Comparison of ENCODE assay signal across 7 mouse cellular contexts in the genomic region with DNA sequence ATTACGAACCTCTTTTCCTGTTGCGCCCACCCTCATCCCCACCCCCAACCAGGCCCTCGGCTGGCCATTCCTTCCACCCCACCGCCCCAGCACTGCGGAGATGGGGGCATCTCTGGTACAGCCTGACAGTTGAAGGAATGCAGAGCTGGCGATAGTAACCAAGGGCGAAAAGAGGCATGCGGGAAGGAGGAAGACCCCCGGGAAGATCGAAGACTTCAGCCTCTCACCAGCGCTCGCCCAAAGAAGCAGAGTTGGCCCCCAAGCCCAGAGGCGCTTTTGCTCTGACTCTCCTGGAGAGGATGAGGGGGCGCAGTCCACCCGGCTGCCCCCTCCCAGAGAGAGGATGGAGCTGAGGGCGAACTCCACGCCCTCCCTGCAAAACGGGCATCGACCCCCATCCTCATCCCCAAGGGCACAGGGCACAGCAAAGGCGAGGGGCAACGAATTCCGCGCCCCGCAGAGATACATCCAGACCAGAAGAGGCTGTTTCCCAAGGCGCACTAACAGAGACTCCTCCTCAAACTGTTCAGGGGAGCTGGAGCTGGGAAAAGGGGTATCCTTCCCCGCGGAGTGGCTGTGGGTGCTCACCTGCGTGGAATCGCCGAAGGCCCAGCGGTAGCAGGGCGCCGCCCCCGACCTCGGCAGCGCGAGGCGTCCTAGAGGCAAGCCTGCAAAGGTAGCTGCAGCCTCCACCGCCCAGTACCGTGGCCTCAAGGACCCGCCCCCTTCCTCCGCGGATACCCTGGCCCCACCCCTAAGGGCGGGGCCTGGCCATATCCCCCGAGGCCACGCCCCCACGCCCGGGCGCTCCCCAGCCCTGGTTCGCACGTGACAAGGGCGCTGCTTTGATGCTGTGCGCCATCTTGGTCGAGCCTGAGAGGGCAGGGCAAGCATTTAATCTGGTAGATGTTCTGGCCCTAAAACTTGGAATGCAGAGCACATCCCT. TPM values are rescaled to one million over a fixed set of nuclear protein-coding genes. Genes with fewer than 3 reads are reported as not detected.
A peak's percentile ranks its signal among the peaks of the same experiment; 100 is the strongest.
DNase-seq lines count a peak whose midpoint lies in the region; ATAC-seq and TF ChIP-seq lines count a peak whose summit lies in the region.

No protein-coding gene starts in this region.

- no peak for TF ChIP-seq POLR2A in limb, embryonic 14.5 days (IDR thresholded peaks at IDR 0.05; ENCODE audit: borderline replicate concordance, extremely low read depth, insufficient read depth, insufficient read length)

- no peaks in the 10 kb centered on the region for H3K27me3 ChIP-seq in embryonic facial prominence, embryonic 13.5 days
- no peaks in the 10 kb centered on the region for H3K27me3 ChIP-seq in heart, embryonic 12.5 days (replicated peaks)
- H3K27me3 ChIP-seq in kidney, embryonic 15.5 days, result no peaks in the 10 kb centered on the region
- H3K27me3 ChIP-seq in limb, embryonic 14.5 days (ENCODE audit: control insufficient read depth, insufficient read depth, low read length), result no peaks in the 10 kb centered on the region
- H3K27me3 ChIP-seq in midbrain, embryonic 16.5 days (ENCODE audit: control insufficient read depth, insufficient read depth, low read depth, low read length), result no peaks in the 10 kb centered on the region

- H3K4me1 ChIP-seq in embryonic facial prominence, embryonic 13.5 days, result peaks cover 15% of the 10 kb centered on the region; the same call in 1 of the 2 replicates
- H3K4me1 ChIP-seq in heart, embryonic 12.5 days (replicated peaks), result peaks cover 42% of the 10 kb centered on the region
- peaks cover 16% of the 10 kb centered on the region for H3K4me1 ChIP-seq in kidney, embryonic 15.5 days
- H3K4me1 ChIP-seq in limb, embryonic 14.5 days (ENCODE audit: control insufficient read depth, insufficient read depth, low read length), result peaks cover 4% of the 10 kb centered on the region; the same call in 1 of the 2 replicates
- H3K4me1 ChIP-seq in midbrain, embryonic 16.5 days (ENCODE audit: control insufficient read depth, insufficient read depth, low read length), result 0 out of 2 replicates have a peak, but pooled peaks cover 4% of the 10 kb centered on the region

- H3K9me3 ChIP-seq in embryonic facial prominence, embryonic 13.5 days, result no peaks in the 10 kb centered on the region
- no peaks in the 10 kb centered on the region for H3K9me3 ChIP-seq in heart, embryonic 12.5 days (replicated peaks)
- H3K9me3 ChIP-seq in kidney, embryonic 15.5 days (replicated peaks), result no peaks in the 10 kb centered on the region
- no peaks in the 10 kb centered on the region for H3K9me3 ChIP-seq in limb, embryonic 14.5 days (ENCODE audit: control insufficient read depth, low read length)
- H3K9me3 ChIP-seq in midbrain, embryonic 16.5 days (replicated peaks; ENCODE audit: control insufficient read depth, low read length, poor library complexity, severe bottlenecking), result no peaks in the 10 kb centered on the region

- peak overlapping the region; percentile 96 for H3K4me2 ChIP-seq in embryonic facial prominence, embryonic 13.5 days
- H3K4me2 ChIP-seq in heart, embryonic 12.5 days, result peak overlapping the region; percentile 84
- H3K4me2 ChIP-seq in kidney, embryonic 15.5 days, result peak overlapping the region; percentile 89
- peak overlapping the region; percentile 93 for H3K4me2 ChIP-seq in limb, embryonic 14.5 days (replicated peaks; ENCODE audit: low read depth, low read length, severe bottlenecking)
- peak overlapping the region; percentile 76 for H3K4me2 ChIP-seq in midbrain, embryonic 16.5 days (ENCODE audit: low read length)

- peak; percentile 92 for ATAC-seq in embryonic facial prominence, embryonic 13.5 days (ENCODE audit: insufficient number of reproducible peaks, insufficient read depth, low FRiP score, low TSS enrichment, low read depth)
- peak; percentile 97 for ATAC-seq in heart, embryonic 12.5 days (ENCODE audit: insufficient number of reproducible peaks, low FRiP score)
- ATAC-seq in kidney, embryonic 15.5 days (replicated peaks; ENCODE audit: low FRiP score), result peak; percentile 95
- peak; percentile 93 for ATAC-seq in limb, embryonic 14.5 days (ENCODE audit: low FRiP score, low read depth)
- ATAC-seq in midbrain, embryonic 16.5 days, result peak; percentile 92

- no peak overlapping the region for H3K27ac ChIP-seq in embryonic facial prominence, embryonic 13.5 days
- H3K27ac ChIP-seq in heart, embryonic 12.5 days (ENCODE audit: poor library complexity, severe bottlenecking), result peak overlapping the region; percentile 52
- no peak overlapping the region for H3K27ac ChIP-seq in kidney, embryonic 15.5 days
- 0 out of 2 replicates have a peak overlapping the region, but pooled peaks have one; percentile 13 for H3K27ac ChIP-seq in limb, embryonic 14.5 days (replicated peaks; ENCODE audit: low read depth, low read length)
- H3K27ac ChIP-seq in midbrain, embryonic 16.5 days (ENCODE audit: low read length), result peak overlapping the region; percentile 81

- peaks cover 26% of the 10 kb centered on the region for H3K36me3 ChIP-seq in embryonic facial prominence, embryonic 13.5 days
- peaks cover 23% of the 10 kb centered on the region for H3K36me3 ChIP-seq in heart, embryonic 12.5 days
- peaks cover 28% of the 10 kb centered on the region for H3K36me3 ChIP-seq in kidney, embryonic 15.5 days
- H3K36me3 ChIP-seq in limb, embryonic 14.5 days (ENCODE audit: control insufficient read depth, insufficient read depth, low read length), result peaks cover 29% of the 10 kb centered on the region
- peaks cover 16% of the 10 kb centered on the region for H3K36me3 ChIP-seq in midbrain, embryonic 16.5 days (ENCODE audit: control insufficient read depth, insufficient read depth, low read length)

- peak; percentile 62 to 74 for DNase-seq in adrenal gland, postnatal 4 days (ENCODE audit: low spot score in 2 of 2)
- DNase-seq in limb, embryonic 14.5 days (ENCODE audit: low spot score), result peak; percentile 89
- peak; percentile 38 to 43 for DNase-seq in spleen, adult 18-20 months

- H3K4me3 ChIP-seq in embryonic facial prominence, embryonic 13.5 days, result peak overlapping the region; percentile 59
- H3K4me3 ChIP-seq in heart, embryonic 12.5 days, result peak overlapping the region; percentile 62
- H3K4me3 ChIP-seq in kidney, embryonic 15.5 days (replicated peaks), result peak overlapping the region; percentile 56
- H3K4me3 ChIP-seq in limb, embryonic 14.5 days (replicated peaks; ENCODE audit: low read length), result peak overlapping the region; percentile 56
- H3K4me3 ChIP-seq in midbrain, embryonic 16.5 days (ENCODE audit: low read depth, low read length), result peak overlapping the region; percentile 67

- H3K9ac ChIP-seq in embryonic facial prominence, embryonic 13.5 days, result peak overlapping the region; percentile 75
- H3K9ac ChIP-seq in heart, embryonic 12.5 days, result peak overlapping the region; percentile 78
- H3K9ac ChIP-seq in kidney, embryonic 15.5 days, result peak overlapping the region; percentile 27
- H3K9ac ChIP-seq in limb, embryonic 14.5 days (ENCODE audit: low read depth, low read length, severe bottlenecking), result peak overlapping the region; percentile 67
- peak overlapping the region; percentile 88 for H3K9ac ChIP-seq in midbrain, embryonic 16.5 days (ENCODE audit: low read depth, low read length)

- WGBS in embryonic facial prominence, embryonic 13.5 days, result 2% methylated on average over 54 of the region's 54 CpGs
- under 1% methylated on average over 54 of the region's 54 CpGs for WGBS in heart, embryonic 12.5 days
- WGBS in kidney, embryonic 15.5 days, result 2% methylated on average over 54 of the region's 54 CpGs
- WGBS in limb, embryonic 14.5 days, result 2% methylated on average over 47 of the region's 54 CpGs
- WGBS in midbrain, embryonic 16.5 days, result 1% methylated on average over 53 of the region's 54 CpGs

RNA-seq across cellular contexts. Expression of a gene that starts 11.6 kb away (rescaled TPM):
- 1 to 10 TPM; 2.9 to 3.5 TPM for total RNA-seq in adrenal gland, postnatal 4 days (2021)
- 4.0 and 5.0 TPM in 2 replicates for polyA plus RNA-seq in embryonic facial prominence, embryonic 13.5 days (2015; fragmentation: Nextera tagmentation; extraction: Ambion mirVana)
- polyA plus RNA-seq in heart, embryonic 12.5 days (2016; fragmentation: Nextera tagmentation; extraction: Ambion mirVana), result 17.1 and 17.3 TPM in 2 replicates
- 2.9 and 3.0 TPM in 2 replicates for polyA plus RNA-seq in kidney, embryonic 15.5 days (2015; fragmentation: Nextera tagmentation; extraction: Ambion mirVana)
- polyA plus RNA-seq in limb, embryonic 14.5 days (2012; rRNA removed), result 32.3 and 38.9 TPM in 2 replicates
- polyA plus RNA-seq in limb, embryonic 14.5 days (2014; fragmentation: Nextera tagmentation; extraction: Ambion mirVana), result 10.1 and 10.9 TPM in 2 replicates
- polyA plus RNA-seq in midbrain, embryonic 16.5 days (2015; fragmentation: Nextera tagmentation; extraction: Ambion mirVana), result 20.2 and 25.6 TPM in 2 replicates

RNA-seq across cellular contexts. Expression of a gene that starts 17.5 kb away (rescaled TPM):
- total RNA-seq in adrenal gland, postnatal 4 days (2021), result 10 to 100 TPM; 53.9 to 60.4 TPM
- 84.1 and 89.7 TPM in 2 replicates for polyA plus RNA-seq in embryonic facial prominence, embryonic 13.5 days (2015; fragmentation: Nextera tagmentation; extraction: Ambion mirVana)
- polyA plus RNA-seq in heart, embryonic 12.5 days (2016; fragmentation: Nextera tagmentation; extraction: Ambion mirVana), result 67.6 and 73.8 TPM in 2 replicates
- 79.0 and 80.9 TPM in 2 replicates for polyA plus RNA-seq in kidney, embryonic 15.5 days (2015; fragmentation: Nextera tagmentation; extraction: Ambion mirVana)
- 83.0 and 110 TPM in 2 replicates for polyA plus RNA-seq in limb, embryonic 14.5 days (2012; rRNA removed)
- 77.8 and 86.8 TPM in 2 replicates for polyA plus RNA-seq in limb, embryonic 14.5 days (2014; fragmentation: Nextera tagmentation; extraction: Ambion mirVana)
- polyA plus RNA-seq in midbrain, embryonic 16.5 days (2015; fragmentation: Nextera tagmentation; extraction: Ambion mirVana), result 155 and 159 TPM in 2 replicates

RNA-seq across cellular contexts. Expression of a gene that starts 41.5 kb away (rescaled TPM):
- total RNA-seq in adrenal gland, postnatal 4 days (2021), result not detected
- polyA plus RNA-seq in embryonic facial prominence, embryonic 13.5 days (2015; fragmentation: Nextera tagmentation; extraction: Ambion mirVana), result not detected in 2 replicates
- polyA plus RNA-seq in heart, embryonic 12.5 days (2016; fragmentation: Nextera tagmentation; extraction: Ambion mirVana), result not detected in 2 replicates
- 0.09 TPM in 1 of 2 replicates, not detected in the other for polyA plus RNA-seq in kidney, embryonic 15.5 days (2015; fragmentation: Nextera tagmentation; extraction: Ambion mirVana)
- not detected in 2 replicates for polyA plus RNA-seq in limb, embryonic 14.5 days (2012; rRNA removed)
- polyA plus RNA-seq in limb, embryonic 14.5 days (2014; fragmentation: Nextera tagmentation; extraction: Ambion mirVana), result not detected in 2 replicates
- polyA plus RNA-seq in midbrain, embryonic 16.5 days (2015; fragmentation: Nextera tagmentation; extraction: Ambion mirVana), result not detected in 2 replicates

RNA-seq across cellular contexts. Expression of a gene that starts 54.5 kb away (rescaled TPM):
- total RNA-seq in adrenal gland, postnatal 4 days (2021), result 1 to 10 TPM; 1.8 to 3.4 TPM
- polyA plus RNA-seq in embryonic facial prominence, embryonic 13.5 days (2015; fragmentation: Nextera tagmentation; extraction: Ambion mirVana), result 20.4 and 29.0 TPM in 2 replicates
- polyA plus RNA-seq in heart, embryonic 12.5 days (2016; fragmentation: Nextera tagmentation; extraction: Ambion mirVana), result 1.2 and 2.1 TPM in 2 replicates
- polyA plus RNA-seq in kidney, embryonic 15.5 days (2015; fragmentation: Nextera tagmentation; extraction: Ambion mirVana), result 13.1 and 19.9 TPM in 2 replicates
- polyA plus RNA-seq in limb, embryonic 14.5 days (2012; rRNA removed), result 162 and 165 TPM in 2 replicates
- 118 and 149 TPM in 2 replicates for polyA plus RNA-seq in limb, embryonic 14.5 days (2014; fragmentation: Nextera tagmentation; extraction: Ambion mirVana)
- 0.13 and 0.14 TPM in 2 replicates for polyA plus RNA-seq in midbrain, embryonic 16.5 days (2015; fragmentation: Nextera tagmentation; extraction: Ambion mirVana)

Comparison
In these comparisons a context has a peak if more than half of its experiments do, and no peak if none do; other contexts are left out.
1. H3K27ac ChIP-seq: peak in heart, embryonic 12.5 days (single experiment), limb, embryonic 14.5 days (single experiment) and midbrain, embryonic 16.5 days (single experiment); none in embryonic facial prominence, embryonic 13.5 days (single experiment) and kidney, embryonic 15.5 days (single experiment).
2. H3K9ac ChIP-seq: peak in every context shown above with its lines; median percentile 88 in midbrain, embryonic 16.5 days; 78 in heart, embryonic 12.5 days; 75 in embryonic facial prominence, embryonic 13.5 days; 67 in limb, embryonic 14.5 days; 27 in kidney, embryonic 15.5 days.
3. Peak in every context shown above with its lines, with median percentiles within 50 percentile points of each other: DNase-seq, ATAC-seq, H3K4me2 ChIP-seq and H3K4me3 ChIP-seq.